Mouse (Mus musculus): ENCODE data around the gene Bckdhb. TPM values are rescaled to one million over a fixed set of nuclear protein-coding genes. Genes with fewer than 3 reads are reported as not detected.

Bckdhb gene
- total and polyA plus RNA-seq, 3 experiments, result 10.6 to 20.3 (median 12.0) TPM

DNA sequence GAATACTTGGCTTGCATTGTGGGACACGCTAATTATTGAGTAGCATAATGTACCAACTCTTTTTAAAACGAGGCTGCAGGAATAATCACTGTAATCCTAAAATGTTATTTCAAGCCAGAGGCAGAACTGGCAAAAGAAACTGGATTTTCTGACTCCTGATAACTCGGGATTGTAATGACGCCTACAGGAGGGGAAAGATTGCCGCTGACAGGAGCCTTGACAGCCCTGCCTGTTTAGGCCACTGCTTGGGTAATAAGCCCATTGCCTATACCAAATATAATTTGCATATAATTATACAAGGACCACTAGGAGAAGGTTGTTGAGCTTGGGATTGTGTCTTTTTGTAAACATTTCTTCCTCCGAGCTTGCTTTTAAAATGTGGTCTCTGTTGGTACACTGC, 145.3 kb downstream of the Bckdhb start:
- in situ Hi-C loops (cut with MboI; ENCODE audit: low pct_ligation_motif_present, low pct_unique_long_range_greater_than_20kb, low sequenced_read_pairs) (no loop called here), dilution Hi-C loops (cut with MboI; ENCODE audit: extremely low pct_ligation_motif_present, extremely low pct_unique_long_range_greater_than_20kb, low sequenced_read_pairs) (no loop called here)
- Histone ChIP-seq H3K27ac (ENCODE audit: insufficient read depth, low read depth) (no peak overlapping the region), H3K79me2 (replicated peaks; ENCODE audit: control insufficient read depth, extremely low read depth, insufficient read depth, poor library complexity, severe bottlenecking) (no peaks in the 10 kb centered on the region), H3K36me3 (replicated peaks in 1 of 2; ENCODE audit: control insufficient read depth in 1 of 2, insufficient read depth in 1 of 2, low read length in 1 of 2) (no peaks in the 10 kb centered on the region), H3K9ac (ENCODE audit: insufficient read depth, low read depth) (no peak overlapping the region), H3K27me3 (replicated peaks) (no peaks in the 10 kb centered on the region), H3K4me2 (ENCODE audit: insufficient read depth, low read depth, poor library complexity, severe bottlenecking) (no peak overlapping the region), H3K9me3 (replicated peaks; ENCODE audit: low read length) (no peaks in the 10 kb centered on the region), H3K4me3 (replicated peaks in 1 of 3; ENCODE audit: low read depth in 2 of 3, low read length in 2 of 3, poor library complexity in 1 of 3) (no peak overlapping the region), H3K4me1 (ENCODE audit: control insufficient read depth in 1 of 2, insufficient read depth in 2 of 2) (no peaks in the 10 kb centered on the region)
- TF ChIP-seq EP300 (IDR thresholded peaks at IDR 0.05; ENCODE audit: low read length), result no peak
- no peak for TF ChIP-seq RCOR1 (conservative IDR thresholded peaks at IDR 0.05; ENCODE audit: low read depth, low read length)
- no peak for TF ChIP-seq JUN (IDR thresholded peaks at IDR 0.05; ENCODE audit: insufficient read depth, low read depth, low read length)
- TF ChIP-seq MXI1 (IDR thresholded peaks at IDR 0.05; ENCODE audit: low read depth, low read length), result no peak
- no peak for TF ChIP-seq ELF1 (IDR thresholded peaks at IDR 0.05; ENCODE audit: low read depth, low read length)
- TF ChIP-seq ETS1 (conservative IDR thresholded peaks at IDR 0.05; ENCODE audit: low read depth, low read length), result no peak
- no peak for TF ChIP-seq GABPA (IDR thresholded peaks at IDR 0.05; ENCODE audit: insufficient replicate concordance, low read depth, low read length)
- no peak for TF ChIP-seq MAZ (IDR thresholded peaks at IDR 0.05; ENCODE audit: low read depth, low read length)
- no peak for TF ChIP-seq USF1 (IDR thresholded peaks at IDR 0.05; ENCODE audit: low read depth, low read length)
- no peak for TF ChIP-seq CTCF (conservative IDR thresholded peaks at IDR 0.05 in 1 of 2, IDR thresholded peaks at IDR 0.05 in 1 of 2; ENCODE audit: low read depth in 2 of 2, low read length in 2 of 2)
- TF ChIP-seq JUND (conservative IDR thresholded peaks at IDR 0.05; ENCODE audit: low read depth, low read length), result no peak
- DNase-seq (ENCODE audit: extremely low read depth), result no peak

DNA sequence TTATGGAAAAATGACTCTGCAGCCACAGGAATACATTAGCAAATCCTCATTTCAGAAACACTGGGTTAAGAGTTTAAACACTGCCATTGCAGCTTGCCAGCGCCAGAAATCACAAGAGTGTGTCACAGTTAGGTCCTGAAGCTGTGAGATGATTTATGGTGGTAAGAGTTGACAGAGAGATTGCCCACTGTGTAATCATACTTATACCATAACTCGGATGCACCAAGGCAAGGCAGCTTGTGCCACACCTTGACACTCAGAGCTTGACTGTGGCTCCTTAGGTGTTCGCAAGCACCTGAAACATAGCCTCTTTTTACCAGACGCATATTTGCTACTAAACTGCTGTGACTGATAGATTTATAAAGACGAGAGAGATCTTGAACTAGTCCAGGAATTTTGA, 145.8 kb downstream of the Bckdhb start:
- Histone ChIP-seq H3K4me3 (replicated peaks in 1 of 3; ENCODE audit: low read depth in 2 of 3, low read length in 2 of 3, poor library complexity in 1 of 3) (no peak overlapping the region), H3K4me1 (ENCODE audit: control insufficient read depth in 1 of 2, insufficient read depth in 2 of 2) (no peaks in the 10 kb centered on the region), H3K4me2 (ENCODE audit: insufficient read depth, low read depth, poor library complexity, severe bottlenecking) (no peak overlapping the region), H3K9me3 (replicated peaks; ENCODE audit: low read length) (no peaks in the 10 kb centered on the region), H3K27ac (ENCODE audit: insufficient read depth, low read depth) (no peak overlapping the region), H3K27me3 (replicated peaks) (no peaks in the 10 kb centered on the region), H3K36me3 (replicated peaks in 1 of 2; ENCODE audit: control insufficient read depth in 1 of 2, insufficient read depth in 1 of 2, low read length in 1 of 2) (no peaks in the 10 kb centered on the region), H3K9ac (ENCODE audit: insufficient read depth, low read depth) (no peak overlapping the region), H3K79me2 (replicated peaks; ENCODE audit: control insufficient read depth, extremely low read depth, insufficient read depth, poor library complexity, severe bottlenecking) (no peaks in the 10 kb centered on the region)
- dilution Hi-C loops (cut with MboI; ENCODE audit: extremely low pct_ligation_motif_present, extremely low pct_unique_long_range_greater_than_20kb, low sequenced_read_pairs) (no loop called here), in situ Hi-C loops (cut with MboI; ENCODE audit: low pct_ligation_motif_present, low pct_unique_long_range_greater_than_20kb, low sequenced_read_pairs) (no loop called here)
- no peak for DNase-seq (ENCODE audit: extremely low read depth)
- no peak for TF ChIP-seq HCFC1 (IDR thresholded peaks at IDR 0.05; ENCODE audit: low read depth, low read length)

DNA sequence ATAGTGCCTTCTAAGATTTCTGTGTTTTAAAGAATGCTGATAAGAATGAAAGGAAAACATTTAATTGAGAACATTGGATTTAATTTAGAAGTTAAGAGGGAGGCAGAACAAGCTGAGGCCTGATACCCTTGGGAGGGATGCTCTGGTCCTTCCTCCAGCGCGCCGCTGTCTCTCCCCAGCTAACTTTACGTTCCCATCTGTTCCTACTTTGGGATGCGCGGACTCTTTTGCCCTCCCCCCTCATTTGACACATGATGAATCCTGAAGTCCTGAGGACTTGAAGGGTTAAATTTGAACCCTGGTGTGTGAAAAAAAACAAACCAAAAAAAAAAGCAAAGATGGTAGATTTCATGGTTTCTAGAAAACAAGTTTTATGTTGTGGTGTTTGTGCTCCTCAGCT, 147.6 kb downstream of the Bckdhb start:
- no peaks in the 10 kb centered on the region for H3K9me3 ChIP-seq (replicated peaks; ENCODE audit: low read length)
- H3K27ac ChIP-seq (ENCODE audit: insufficient read depth, low read depth), result no peak overlapping the region
- in situ Hi-C loops (cut with MboI; ENCODE audit: low pct_ligation_motif_present, low pct_unique_long_range_greater_than_20kb, low sequenced_read_pairs) (no loop called here), dilution Hi-C loops (cut with MboI; ENCODE audit: extremely low pct_ligation_motif_present, extremely low pct_unique_long_range_greater_than_20kb, low sequenced_read_pairs) (no loop called here)
- no peak overlapping the region for H3K4me2 ChIP-seq (ENCODE audit: insufficient read depth, low read depth, poor library complexity, severe bottlenecking)
- H3K4me3 ChIP-seq (replicated peaks in 1 of 3; ENCODE audit: low read depth in 2 of 3, low read length in 2 of 3, poor library complexity in 1 of 3), result no peak overlapping the region
- H3K9ac ChIP-seq (ENCODE audit: insufficient read depth, low read depth), result no peak overlapping the region
- DNase-seq (ENCODE audit: extremely low read depth), result no peak
- H3K79me2 ChIP-seq (replicated peaks; ENCODE audit: control insufficient read depth, extremely low read depth, insufficient read depth, poor library complexity, severe bottlenecking), result no peaks in the 10 kb centered on the region
- H3K27me3 ChIP-seq (replicated peaks), result no peaks in the 10 kb centered on the region
- H3K4me1 ChIP-seq (ENCODE audit: control insufficient read depth in 1 of 2, insufficient read depth in 2 of 2), result no peaks in the 10 kb centered on the region
- no peaks in the 10 kb centered on the region for H3K36me3 ChIP-seq (replicated peaks in 1 of 2; ENCODE audit: control insufficient read depth in 1 of 2, insufficient read depth in 1 of 2, low read length in 1 of 2)
- TF ChIP-seq ETS1 (conservative IDR thresholded peaks at IDR 0.05; ENCODE audit: low read depth, low read length) (no peak), ZC3H11A (IDR thresholded peaks at IDR 0.05; ENCODE audit: low read depth, low read length) (no peak), KAT2A (IDR thresholded peaks at IDR 0.05; ENCODE audit: insufficient replicate concordance, low read length) (no peak), ZMIZ1 (IDR thresholded peaks at IDR 0.05; ENCODE audit: low read depth, low read length) (no peak), E2F4 (IDR thresholded peaks at IDR 0.05; ENCODE audit: insufficient replicate concordance, low read depth, low read length) (no peak), TCF12 (IDR thresholded peaks at IDR 0.05; ENCODE audit: low read depth, low read length) (no peak), IRF4 (IDR thresholded peaks at IDR 0.05; ENCODE audit: low read depth, low read length) (no peak), BHLHE40 (IDR thresholded peaks at IDR 0.05; ENCODE audit: low read depth, low read length) (no peak), ZKSCAN1 (IDR thresholded peaks at IDR 0.05; ENCODE audit: borderline replicate concordance, low read depth, low read length) (no peak), UBTF (IDR thresholded peaks at IDR 0.05; ENCODE audit: low read depth, low read length) (no peak), SIN3A (IDR thresholded peaks at IDR 0.05; ENCODE audit: low read length) (no peak), PAX5 (IDR thresholded peaks at IDR 0.05; ENCODE audit: low read length) (no peak), MAZ (IDR thresholded peaks at IDR 0.05; ENCODE audit: low read depth, low read length) (no peak), NRF1 (IDR thresholded peaks at IDR 0.05; ENCODE audit: low read depth, low read length) (no peak), MEF2A (IDR thresholded peaks at IDR 0.05; ENCODE audit: borderline replicate concordance, low read depth, low read length) (no peak), CTCF (conservative IDR thresholded peaks at IDR 0.05 in 1 of 2, IDR thresholded peaks at IDR 0.05 in 1 of 2; ENCODE audit: low read depth in 2 of 2, low read length in 2 of 2) (no peak), RAD21 (IDR thresholded peaks at IDR 0.05; ENCODE audit: low read depth, low read length) (no peak), MAX (IDR thresholded peaks at IDR 0.05; ENCODE audit: low read length) (no peak)
